Mouse (Mus musculus) CH12.LX (cell line): ENCODE results near the gene Esr1.

Experiments
- CTCF ChIP-seq, 2 experiments: IDR thresholded peaks in 1 of 2; conservative IDR thresholded peaks in 1 of 2; 2 replicates each; pipeline ENCODE4 v1.5.1; 2011 to 2012; ENCODE audit warnings: low read depth in 2 of 2, low read length in 2 of 2, improper control_type of control experiment in 1 of 2, inconsistent platforms in 1 of 2, mild to moderate bottlenecking in 1 of 2, moderate library complexity in 1 of 2
- ETS1 ChIP-seq: conservative IDR thresholded peaks from 2 replicates; pipeline ENCODE4 v1.6.1; 2012; ENCODE audit warnings: low read depth, mild to moderate bottlenecking, inconsistent platforms, low read length, improper control_type of control experiment, moderate library complexity
- MEF2A ChIP-seq: IDR thresholded peaks from 2 replicates; pipeline ENCODE4 v1.6.1; 2014; ENCODE audit warnings: low read depth, mild to moderate bottlenecking, inconsistent platforms, low read length, improper control_type of control experiment, borderline replicate concordance
- NELFE ChIP-seq: IDR thresholded peaks from 2 replicates; pipeline ENCODE4 v1.6.1; 2011; ENCODE audit warnings: low read depth, low read length, improper control_type of control experiment
- POLR2A ChIP-seq: IDR thresholded peaks from 2 replicates; pipeline ENCODE4 v1.6.1; 2011; ENCODE audit warnings: low read depth, mild to moderate bottlenecking, improper control_type of control experiment, low read length
- RAD21 ChIP-seq: IDR thresholded peaks from 2 replicates; pipeline ENCODE4 v1.6.1; 2011; ENCODE audit warnings: low read depth, mild to moderate bottlenecking, low read length, improper control_type of control experiment, moderate library complexity
- TBP ChIP-seq: conservative IDR thresholded peaks from 2 replicates; pipeline ENCODE4 v1.6.1; 2011; ENCODE audit warnings: low read depth, low read length, improper control_type of control experiment

DNA sequence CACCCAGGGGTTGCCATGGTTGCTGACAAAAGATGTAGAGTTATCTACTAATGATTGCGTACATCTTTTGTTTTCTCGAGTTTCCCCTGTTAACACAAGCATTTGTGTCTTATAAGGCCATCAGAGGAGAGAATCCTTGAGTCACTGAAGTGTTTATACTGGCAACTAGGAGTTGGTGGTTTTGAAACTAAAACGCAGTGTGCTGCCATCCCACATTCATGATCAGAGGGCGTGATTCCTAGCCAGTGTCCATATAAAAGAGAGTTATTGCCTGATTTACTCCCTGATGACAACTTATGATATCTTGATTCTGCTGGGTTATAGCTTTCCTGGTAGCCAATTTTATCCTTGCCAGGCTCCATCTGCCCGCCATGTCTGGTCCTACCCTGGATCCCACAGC, 331.8 kb downstream of the Esr1 start:
- TF ChIP-seq NELFE (no peak), MEF2A (no peak), RAD21 (no peak), CTCF (conservative IDR thresholded peaks at IDR 0.05 in 1 of 2, IDR thresholded peaks at IDR 0.05 in 1 of 2; ENCODE audit: low read depth in 2 of 2, low read length in 2 of 2) (no peak), ETS1 (no peak), TBP (no peak), POLR2A (no peak)
